Mouse (Mus musculus) cerebellum, postnatal 4 days (tissue): Measurements from ENCODE around the gene Bfar.
"Not testable (repeated sequence)": the region's sequence is repeated elsewhere in the genome, so short reads cannot be mapped to it uniquely, and the experiment has no call there.

Experiments used
- DNase-seq, 2 experiments: peaks; one replicate each; pipeline ENCODE4 v3.0.0; 2022; ENCODE audit warnings: low spot score in 2 of 2, mixed read lengths in 1 of 2

Gene Bfar

DNA sequence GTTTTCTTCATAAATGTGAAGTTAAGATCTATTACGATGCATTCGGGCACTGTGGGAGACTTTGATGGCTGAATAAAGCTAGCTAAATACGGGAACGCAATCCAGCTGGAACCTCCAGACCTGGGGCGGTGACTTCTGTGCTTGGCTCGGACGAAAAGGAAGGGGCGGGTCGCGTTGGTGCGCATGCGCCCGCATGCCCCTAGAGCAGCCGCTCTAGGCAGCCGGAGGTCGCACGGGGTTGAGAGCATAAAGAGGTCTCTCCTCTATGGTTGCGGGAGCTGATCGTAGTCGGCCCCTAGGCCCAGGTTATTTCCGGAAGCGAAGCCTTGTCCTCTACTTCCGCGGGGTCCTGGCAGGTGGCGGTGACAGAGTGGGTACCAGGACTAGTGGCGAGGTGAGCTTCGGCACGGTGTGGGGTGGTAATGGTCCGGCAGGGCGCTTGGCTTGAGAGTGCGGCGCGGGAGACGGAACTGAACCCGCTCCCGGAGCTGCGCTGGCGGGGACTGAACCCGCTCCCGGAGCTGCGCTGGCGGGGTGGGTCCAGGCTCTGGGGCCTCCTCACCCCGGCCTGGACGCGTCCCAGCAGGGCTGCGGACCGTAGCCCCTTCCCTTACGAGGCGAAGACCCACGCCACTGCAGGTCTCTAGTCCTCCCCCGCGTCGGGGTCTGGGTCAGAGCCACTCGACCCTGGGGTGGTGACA, at the start of gene Bfar, which contains the start of gene 3110001I22Rik:
TSS of gene Bfar (plus strand) at position 174 of the 701 bp plus-strand sequence.
TSS of gene 3110001I22Rik (plus strand) at position 245 of the 701 bp plus-strand sequence.
- DNase-seq: peak; percentile 63 to 87

DNA sequence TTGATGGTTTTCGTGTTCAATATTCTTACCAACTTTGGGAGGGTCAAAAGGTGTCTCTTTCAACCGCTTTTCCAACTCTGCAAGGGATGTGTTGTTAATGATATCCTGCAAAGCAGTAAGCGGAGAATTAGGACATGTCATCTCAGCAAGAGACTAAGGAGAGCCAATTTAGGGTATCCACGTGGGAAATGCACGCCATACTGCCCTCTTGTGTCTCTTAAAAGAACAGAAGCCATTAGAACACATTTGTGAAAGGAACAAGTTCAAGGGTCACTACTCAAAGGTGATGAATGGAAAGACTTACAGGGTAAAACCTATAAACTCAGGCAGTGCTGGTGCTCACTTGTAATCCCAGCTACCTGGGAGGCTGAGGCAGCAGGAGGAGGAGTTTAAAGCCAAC, 43.3 kb upstream of the Bfar start:
- no peak for DNase-seq

DNA sequence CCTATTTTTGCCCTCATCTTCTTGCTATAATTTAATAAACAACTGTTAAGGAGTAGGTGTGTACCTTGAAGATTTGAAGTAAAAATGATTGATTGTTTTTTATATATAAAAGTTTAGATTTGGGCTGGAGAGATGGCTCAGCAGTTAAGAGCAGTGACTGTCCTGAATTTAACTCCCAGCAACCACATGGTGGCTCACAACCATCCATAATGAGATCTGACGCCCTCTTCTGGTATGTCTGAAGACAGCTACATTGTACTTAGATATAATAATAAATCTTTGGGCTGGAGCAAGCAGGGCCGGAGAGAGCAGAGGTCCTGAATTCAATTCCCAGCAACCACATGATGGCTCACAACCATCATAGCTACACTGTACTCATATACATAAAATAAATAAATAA, 33.5 kb upstream of the Bfar start:
- DNase-seq: not testable (repeated sequence)

DNA sequence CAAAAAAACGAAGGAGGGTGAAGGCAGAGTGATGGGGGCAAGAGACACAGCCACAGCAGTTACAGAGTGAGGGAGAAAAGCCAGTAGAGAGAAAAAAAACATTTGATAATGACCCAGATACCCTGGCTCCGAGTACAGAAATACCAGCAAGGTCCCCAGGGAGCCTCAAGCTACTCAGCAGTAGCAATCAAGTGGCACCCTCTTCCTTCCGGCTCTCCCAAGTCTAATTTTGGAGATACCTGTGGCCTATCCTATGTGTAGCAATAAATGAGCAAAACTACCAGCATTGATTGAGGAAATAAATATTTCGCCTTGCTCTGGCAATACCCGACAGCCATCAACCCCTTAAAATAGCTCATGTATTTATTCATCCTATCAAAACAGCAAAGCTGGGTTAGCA, 32.1 kb upstream of the Bfar start:
- DNase-seq: no peak

DNA sequence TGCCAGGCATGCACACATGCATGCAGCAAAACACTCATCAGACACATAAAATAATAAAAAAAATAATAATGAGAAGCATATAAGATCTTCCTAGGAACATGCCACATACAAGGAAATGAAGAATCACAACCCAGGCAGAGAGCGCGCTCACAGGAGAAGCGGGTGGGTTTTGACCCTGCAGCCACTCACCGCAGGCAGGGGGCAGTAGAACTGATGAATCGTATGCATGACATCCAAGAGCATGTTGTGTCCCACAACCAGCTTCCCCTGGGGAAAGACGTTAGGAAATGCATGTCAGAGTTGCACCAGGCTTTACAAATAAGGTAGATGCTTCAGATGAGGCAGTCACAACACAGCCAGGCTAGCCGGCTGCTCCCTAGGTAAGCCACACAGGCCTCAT, 31.6 kb upstream of the Bfar start:
- peak in 1 of 2 experiments; percentile 5 for DNase-seq

DNA sequence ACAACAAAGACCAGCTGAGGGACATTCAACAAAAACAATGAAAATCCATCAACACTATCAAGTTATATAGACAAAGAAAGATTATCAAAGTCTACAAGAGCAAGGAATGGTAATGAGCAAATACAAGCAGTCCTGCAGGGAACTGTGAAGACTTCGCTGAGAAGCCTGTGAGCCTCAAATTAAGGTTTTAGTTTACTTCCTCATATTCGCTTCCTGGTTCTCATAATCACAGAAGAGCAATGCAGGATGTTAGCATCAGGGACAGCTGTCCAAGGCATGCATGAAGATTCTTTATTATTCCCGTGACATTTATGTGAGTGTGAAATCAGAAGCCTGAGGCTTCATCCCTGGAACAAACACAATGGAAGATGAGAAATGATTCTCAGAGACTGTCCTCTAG, 27.2 kb upstream of the Bfar start:
- DNase-seq: no peak

DNA sequence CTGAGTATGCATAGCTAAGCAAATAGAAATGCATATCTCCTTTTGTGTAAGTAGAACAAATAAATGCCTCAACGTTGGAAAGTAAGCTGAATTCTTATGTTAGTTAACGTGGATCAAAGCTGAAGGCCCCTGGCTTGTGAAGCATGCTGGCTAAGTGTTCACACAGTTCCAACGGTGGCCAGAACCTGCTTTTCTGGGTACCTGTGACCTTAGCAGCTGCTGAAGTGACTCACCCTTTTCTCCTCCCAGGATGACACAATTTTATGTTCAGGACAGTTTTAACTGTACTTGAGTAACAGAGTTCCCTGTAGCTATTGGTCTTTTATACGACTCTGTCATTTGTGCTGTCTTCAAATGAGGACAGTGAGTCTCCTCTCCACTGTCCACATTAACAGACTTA, 25.7 kb upstream of the Bfar start:
- DNase-seq: no peak

DNA sequence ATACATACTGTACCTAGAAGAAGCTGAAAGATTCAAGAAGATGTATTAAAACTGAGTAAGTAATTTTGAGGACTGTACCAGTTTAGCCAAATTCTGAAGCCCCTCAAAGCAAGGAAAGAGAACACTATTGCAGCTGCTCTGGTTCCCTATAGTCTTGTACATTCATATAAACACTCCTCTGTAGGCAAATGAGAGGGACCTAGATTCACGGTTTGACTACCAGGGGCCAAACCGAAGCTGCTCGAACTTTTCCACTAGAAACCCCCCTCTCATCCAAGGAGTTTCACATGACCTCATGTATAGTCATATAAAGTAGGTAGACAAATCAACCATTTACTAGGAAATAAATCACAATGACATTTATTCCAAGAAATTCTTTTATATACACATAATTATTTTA, 12.8 kb upstream of the Bfar start:
- no peak for DNase-seq

DNA sequence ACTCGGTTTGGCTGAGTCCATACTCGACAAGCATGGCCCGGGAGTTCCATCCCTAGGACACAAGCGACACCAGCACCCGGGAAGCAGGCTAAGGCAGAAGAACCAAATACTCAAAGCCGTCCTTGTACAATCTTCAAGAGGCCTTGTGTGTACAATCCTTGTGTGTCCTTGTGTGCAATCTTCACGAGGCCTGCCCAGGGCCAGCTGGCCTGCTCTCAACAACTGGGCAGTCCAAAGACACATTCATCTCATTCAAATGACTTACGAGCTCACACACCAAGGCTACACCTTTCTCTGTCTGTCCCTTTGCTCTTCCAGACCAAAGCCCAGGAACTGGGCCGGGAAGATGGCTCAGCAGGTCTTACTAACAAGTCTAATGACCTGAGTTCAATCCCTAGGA, 10.9 kb upstream of the Bfar start:
- DNase-seq: no peak

DNA sequence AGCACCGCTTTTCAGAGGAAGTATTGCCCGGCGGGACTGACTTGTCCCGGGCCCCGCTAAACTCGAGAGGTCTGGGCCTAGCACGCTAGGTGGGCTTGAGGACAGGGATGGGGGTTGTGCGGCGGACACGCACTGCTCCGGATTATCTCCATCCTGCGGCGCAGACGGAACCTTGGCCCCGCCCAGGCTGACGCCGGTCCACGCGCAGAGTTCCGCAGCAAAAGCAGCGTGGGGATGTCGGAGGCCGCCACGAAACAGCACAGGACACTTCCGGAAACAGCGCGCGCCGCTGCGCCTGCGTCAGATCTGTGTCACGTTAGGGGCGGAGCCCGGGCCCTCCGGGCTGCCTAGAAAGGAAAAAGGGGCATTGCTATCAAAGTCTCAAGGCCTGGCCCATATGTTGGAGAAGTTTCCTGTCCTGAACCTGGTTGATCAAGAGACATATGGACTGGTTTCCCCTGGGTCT, 3.7 kb upstream of the Bfar start, which contains the start of gene Parn:
TSS of gene Parn (minus strand) at position 293 of the 466 bp plus-strand sequence.
- peak; percentile 84 to 87 for DNase-seq

DNA sequence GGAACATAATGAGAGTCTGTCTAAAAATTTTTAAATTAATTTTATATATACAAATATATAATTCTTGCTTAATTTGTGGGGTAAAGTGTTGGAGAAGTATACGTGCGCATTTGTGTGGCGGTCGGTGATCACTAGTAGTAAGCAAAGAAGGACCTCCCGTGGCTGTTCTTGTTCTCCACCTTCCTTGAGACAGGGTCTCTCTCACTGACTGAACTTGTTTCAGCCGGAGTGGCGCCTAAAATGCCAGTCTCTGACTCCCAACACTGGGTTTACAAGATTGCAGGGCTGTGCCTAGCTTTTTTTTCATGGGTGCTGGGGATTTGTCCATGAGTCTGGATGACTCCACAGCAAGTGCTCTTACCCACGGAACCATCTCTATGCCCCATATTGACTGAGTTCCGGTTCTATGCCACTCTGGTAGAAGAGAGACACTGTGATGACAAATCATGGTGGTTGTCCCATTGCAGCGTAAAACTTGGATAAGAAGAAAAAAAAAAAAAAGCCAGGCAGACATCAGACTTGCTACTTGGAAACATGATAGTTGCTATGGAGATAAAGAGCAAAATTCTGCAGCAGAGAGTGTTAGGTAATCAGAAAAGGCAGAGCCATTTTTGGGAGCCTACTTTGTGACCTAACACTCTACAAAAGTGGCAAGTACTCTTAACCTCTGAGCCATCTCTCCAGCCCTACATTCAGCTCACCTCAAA, 3.1 kb upstream of the Bfar start:
- no peak for DNase-seq

DNA sequence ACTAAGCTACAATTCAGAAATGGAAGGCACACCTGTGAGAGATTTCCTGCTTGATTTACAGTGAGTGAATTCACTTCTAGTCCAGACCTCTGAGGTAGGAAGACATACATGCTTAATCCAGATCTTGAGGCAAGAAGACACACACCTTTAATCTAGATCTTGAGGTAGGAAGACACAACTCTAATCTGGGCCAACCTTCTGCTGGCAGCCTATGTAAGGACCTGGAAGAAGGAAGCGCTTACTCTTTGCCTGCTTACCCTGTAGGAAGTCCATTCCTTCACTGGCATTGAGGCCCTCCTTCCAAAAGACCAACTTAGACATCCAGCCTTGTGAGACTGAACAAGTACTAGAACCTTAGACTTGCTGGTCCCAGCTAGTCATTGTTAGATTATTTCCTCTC, 2.4 kb upstream of the Bfar start:
- DNase-seq: no peak

DNA sequence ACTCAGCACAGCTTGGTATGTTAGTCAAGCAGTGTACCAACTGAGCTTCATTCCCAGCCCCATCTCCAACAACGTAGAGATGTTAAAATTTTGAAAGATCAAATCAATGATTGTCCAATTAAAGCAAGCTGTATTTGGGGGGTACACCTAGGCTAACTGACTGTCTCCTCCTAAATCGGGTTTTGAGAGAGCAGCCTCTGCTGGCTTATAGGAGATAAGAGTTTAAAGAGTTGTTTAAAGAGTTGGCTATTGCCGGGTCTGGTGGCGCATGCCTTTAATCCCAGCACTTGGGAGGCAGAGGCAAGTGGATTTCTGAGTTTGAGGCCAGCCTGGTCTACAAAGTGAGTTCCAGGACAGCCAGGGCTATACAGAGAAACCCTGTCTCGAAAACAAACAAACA, 762 bp upstream of the Bfar start:
- DNase-seq: not testable (repeated sequence)

DNA sequence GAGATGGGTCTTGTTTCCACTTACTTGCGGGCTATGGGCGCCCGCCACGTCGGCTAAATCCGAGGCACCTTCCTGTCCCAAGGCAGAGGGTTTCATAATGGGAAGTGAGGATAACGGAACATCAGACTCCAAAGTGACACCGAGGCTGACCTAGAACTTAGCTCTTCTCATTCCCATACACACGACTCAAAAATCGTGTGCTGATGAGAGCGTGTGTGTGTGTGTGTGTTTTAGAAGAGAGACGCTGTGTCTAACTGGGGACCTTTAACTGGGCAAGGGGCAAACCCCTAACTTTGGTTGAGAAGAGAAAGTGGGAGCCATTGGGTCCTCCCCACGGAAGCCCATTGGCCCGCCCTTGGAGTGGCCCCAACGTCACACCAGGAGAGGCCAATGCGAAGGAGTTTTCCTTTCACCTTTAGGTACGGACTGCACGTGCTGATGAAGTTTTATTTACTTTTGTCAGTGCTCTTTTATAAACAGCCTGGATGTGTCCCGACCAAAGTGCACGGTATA, 784 bp downstream of the Bfar start:
- peak in 1 of 2 experiments; percentile 22 for DNase-seq

DNA sequence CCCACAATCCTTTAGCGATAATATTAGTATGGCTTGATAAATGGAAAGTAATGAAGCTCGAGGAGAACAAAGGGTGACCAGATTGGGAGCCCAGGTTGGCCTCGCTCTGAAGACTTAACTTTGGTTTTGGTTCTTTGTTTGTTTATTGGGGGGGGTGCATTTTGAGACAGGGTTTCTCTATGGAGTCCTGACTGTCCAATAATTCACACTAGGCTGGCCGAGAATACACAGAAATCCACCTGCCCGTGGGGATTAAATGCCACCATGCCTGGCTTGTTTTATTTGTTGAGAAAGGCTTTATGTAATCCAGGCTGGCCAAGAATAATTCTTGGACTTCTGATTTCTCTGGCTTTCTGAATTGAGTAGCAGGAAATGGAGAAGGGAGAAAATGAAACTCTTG, 1.5 kb downstream of the Bfar start:
- no peak for DNase-seq

DNA sequence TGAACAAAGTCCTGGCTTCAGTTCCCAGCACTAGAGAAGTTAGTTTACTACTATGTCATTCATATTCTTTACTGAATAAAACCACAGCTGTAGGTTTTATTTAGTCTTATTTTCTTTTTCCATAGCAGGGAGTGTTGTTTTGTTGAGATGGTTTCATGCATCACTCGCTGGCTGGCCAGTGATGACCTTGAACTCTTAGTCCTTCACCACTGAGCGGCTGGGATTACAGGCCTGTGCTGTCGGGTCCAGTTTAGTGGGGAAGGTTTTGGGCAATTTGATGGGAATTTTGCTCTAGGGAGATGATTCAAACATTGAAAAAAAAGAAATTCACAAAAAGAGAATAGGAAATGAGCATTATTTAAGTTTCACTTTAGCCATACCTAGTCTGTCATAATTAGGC, 2.9 kb downstream of the Bfar start:
- DNase-seq: no peak

DNA sequence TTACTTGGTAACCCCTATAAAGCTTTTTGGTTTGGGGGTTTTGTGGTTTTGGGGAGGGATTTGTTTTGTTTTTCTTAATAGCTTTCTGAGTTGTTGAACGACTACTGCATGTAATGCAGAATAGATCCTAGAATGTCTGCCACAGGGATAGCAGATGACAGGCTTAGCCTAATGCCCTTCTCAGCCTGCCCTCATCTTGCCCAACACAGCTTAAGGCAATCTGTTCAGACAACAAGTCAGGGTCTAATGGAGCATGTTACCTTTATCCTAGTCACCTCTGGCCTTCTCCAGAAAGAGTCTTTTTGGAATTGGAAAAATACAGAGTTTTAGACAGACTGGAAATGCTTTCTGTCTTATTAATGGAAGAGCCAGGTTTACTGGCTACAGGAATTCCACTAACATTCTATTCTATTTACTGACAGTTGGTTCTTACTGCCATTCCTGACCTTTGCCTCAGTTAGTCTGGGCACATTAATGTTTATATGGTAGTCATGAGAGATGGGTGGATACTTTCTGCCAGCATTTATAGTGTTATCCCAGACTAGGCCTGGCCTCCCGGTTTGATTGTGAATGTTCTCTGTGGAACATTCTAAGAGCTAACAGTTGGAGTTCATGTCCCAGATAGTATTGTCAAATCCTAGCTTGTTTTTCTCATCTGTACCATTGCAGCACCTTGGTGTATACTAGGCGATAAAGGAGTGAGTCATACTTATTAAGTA, 7.1 kb downstream of the Bfar start:
- DNase-seq: no peak

DNA sequence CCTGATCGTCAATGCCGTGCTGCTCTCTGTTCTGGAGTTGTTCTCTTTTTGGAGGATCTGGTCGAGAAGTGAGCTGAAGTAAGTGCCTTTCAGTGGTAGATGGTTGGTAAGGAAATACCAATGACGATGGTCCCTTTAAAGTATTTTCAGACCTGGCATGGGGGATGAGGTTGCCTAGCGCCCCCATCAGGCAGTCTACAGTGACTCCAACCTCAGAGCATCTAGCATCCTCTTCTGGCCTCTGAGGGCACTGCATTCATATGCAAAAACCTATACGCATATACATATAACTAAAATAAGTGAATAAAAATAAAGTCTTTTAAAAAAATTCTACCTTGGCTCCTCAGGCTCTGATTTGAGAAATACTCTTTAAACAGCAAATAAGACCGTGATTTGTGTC, 27.3 kb downstream of the Bfar start:
- no peak for DNase-seq

DNA sequence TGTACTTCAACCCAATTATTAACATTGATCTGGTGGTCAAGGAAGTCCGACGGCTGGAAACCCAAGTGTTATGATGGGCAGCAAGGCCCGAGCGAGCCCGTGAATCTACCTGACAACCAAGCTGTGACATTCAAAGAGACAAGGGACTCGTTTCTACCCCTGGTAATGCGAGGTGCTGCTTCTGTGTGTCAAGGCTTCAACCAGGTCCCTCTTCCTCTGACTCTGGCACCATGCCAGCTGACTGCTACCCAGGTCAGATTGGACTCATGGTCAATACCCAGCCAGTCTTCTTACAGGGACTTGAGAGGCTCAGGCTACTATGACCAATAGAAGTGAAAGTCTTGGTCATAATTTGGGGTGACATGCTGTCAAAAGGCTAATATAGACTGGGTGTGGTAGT, 30.5 kb downstream of the Bfar start:
- no peak for DNase-seq

DNA sequence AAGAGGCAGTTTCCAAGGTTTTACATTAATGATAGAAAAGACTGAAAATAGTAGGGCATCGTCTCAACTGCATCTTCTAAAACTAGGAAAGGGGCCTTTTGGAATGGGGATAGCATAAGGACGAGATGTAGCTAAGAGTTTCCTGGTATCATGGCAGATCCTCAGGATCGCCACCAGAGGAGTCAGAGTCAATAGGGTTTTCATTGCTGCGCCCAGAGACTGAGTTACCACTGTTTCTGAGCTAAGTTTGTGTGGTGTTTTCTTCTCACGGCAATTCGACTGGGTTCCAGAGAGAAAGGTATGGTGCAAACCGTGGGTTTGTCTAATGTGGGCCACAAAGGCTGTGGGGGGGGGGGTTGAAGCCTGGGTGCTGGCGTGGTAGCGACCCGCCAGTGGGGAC, 33.0 kb downstream of the Bfar start:
- no peak for DNase-seq

DNA sequence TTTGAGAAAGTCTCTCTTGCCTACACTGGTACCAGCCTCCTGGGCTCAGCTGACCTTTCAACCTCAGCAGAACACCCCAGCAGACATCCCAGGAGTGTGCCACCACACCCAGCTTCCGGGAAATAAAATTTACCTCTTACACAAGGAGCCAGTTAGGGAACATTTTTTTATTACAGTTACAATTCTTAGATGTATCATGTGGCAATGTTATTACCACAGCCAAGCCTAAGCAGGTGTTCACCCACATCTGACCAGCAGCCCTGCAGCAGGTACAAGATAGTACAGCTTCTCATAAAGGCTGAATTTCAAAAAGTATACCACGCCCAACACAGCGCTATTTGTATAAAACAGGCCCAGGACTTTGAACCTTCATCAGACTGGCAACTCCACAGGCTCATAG, 43.3 kb downstream of the Bfar start:
- no peak for DNase-seq

DNA sequence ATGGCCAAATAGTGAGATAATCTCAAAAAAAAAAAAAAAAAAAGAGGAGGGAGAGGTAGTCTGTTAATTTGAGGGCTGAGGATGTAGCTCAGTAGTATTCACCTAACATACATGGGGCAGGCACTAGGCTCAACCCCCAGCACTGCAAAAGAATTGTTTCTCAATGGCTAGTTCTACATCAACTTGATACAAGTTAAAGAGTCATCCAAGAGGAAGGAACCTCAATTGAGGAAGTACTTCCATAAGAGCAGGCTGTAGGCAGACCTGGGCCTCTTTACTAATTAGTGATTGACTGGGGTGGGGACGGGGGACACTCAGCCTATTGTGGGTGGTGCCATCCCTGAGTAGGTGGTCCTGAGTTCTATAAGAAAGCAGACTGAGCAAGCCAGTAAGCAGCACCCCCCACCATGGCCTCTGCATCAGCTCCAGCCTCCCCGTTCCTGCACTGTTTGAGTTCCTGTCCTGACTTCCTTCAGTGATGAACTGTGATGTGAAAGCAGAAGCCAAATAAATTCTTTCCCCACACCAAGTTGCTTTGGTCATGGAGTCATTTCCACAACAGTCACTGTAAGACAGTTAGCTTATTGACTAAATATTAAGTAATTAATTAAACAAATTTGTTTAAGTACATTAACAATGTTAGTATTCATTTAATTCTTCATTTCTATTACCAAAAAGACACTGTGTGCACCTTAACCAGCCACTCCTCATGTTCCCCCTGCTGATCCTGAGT, 45.3 kb downstream of the Bfar start:
- DNase-seq: no peak
